ENCODE assay signal across 9 mouse cellular contexts in the genomic region with DNA sequence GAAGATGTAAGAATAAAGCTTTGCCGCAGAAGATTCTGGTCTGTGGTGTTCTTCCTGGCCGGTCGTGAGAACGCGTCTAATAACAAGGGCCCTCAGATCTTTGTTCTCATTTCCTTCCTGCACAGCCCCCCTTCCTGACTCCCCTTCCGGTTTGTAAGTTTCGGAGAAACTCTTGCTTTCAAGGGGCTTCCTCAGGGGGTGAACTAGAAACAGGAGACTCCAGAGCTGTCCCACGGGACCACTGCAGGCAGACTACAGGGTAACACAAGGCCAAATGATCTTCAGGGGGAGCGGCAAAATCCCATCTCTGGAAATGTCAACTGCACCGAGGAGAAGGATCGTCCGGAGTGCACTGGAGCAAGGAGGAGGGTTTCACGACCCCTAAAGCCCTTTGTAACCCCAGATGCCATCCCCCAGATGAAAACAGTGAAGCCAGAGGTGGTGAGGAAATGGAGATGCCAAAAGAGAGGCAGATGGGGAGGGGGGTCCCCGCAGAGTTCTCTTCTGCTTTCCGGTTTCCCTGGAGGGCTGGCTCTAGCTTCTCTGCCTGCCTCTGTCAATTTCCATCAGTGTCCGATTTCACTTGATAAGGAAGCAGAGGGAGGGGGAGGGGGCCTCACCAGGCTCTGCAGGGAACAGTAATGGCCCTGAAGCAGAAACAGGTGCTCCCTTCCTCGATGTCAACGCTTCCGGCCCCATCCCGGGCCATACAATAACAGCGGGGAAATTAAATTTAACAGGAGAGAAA. TPM values are rescaled to one million over a fixed set of nuclear protein-coding genes. Genes with fewer than 3 reads are reported as not detected.
DNase-seq lines count a peak whose midpoint lies in the region; ATAC-seq and TF ChIP-seq lines count a peak whose summit lies in the region.
"Had no signal": no experiment of that assay in that cellular context is flagged by ENCODE, and none has a peak within 500 bp of the region (broad histone marks: within the 10 kb centered on the region; RNA-seq: fewer than 3 reads in every experiment).

No protein-coding gene starts in this region.

- H3K4me3 ChIP-seq in heart, postnatal 0 days (ENCODE audit: low read depth, low read length) = peak overlapping the region; percentile 31

- 0 out of 2 replicates have a peak overlapping the region, but pooled peaks have one; percentile 15 for H3K9ac ChIP-seq in heart, postnatal 0 days (replicated peaks; ENCODE audit: low read depth, low read length)

- peak overlapping the region; percentile 88 for H3K27ac ChIP-seq in heart, postnatal 0 days (ENCODE audit: low read depth)

- peak overlapping the region; percentile 39 for H3K4me2 ChIP-seq in heart, postnatal 0 days (ENCODE audit: low read depth, low read length)

- H3K36me3 ChIP-seq in heart, postnatal 0 days (replicated peaks; ENCODE audit: control insufficient read depth, insufficient read depth, low read length) = no peaks in the 10 kb centered on the region

- no peaks in the 10 kb centered on the region for H3K9me3 ChIP-seq in heart, postnatal 0 days (replicated peaks; ENCODE audit: control insufficient read depth, low read length)

- WGBS in heart, postnatal 0 days = 61% methylated on average over 21 of the region's 21 CpGs

- DNase-seq in cerebellum, postnatal 25 days = peak; percentile 36 to 39
- no peak for DNase-seq in cerebellum, adult 9-10 months
- peak; percentile 34 for DNase-seq in embryo, embryonic 9.5 days (ENCODE audit: extremely low spot score)
- DNase-seq in heart, postnatal 0 days (ENCODE audit: low spot score) = no peak
- peak; percentile 56 to 66 for DNase-seq in kidney, postnatal 25 days
- peak; percentile 74 for DNase-seq in mesoderm, embryonic 11.5 days (ENCODE audit: low read depth, low spot score)
- DNase-seq in thymus, postnatal 10 days (ENCODE audit: low spot score in 2 of 2) = peak; percentile 32 to 43
- DNase-seq in urinary bladder, postnatal 10 days (ENCODE audit: low spot score) = no peak

- H3K4me1 ChIP-seq in heart, postnatal 0 days (ENCODE audit: control insufficient read depth, insufficient read depth) = no peaks in the 10 kb centered on the region

- ATAC-seq in heart, postnatal 0 days (ENCODE audit: insufficient read depth, low read depth) = peak; percentile 68

- no peak for TF ChIP-seq EP300 in heart, postnatal 0 days (IDR thresholded peaks at IDR 0.05; ENCODE audit: low read depth)

- no peaks in the 10 kb centered on the region for H3K27me3 ChIP-seq in heart, postnatal 0 days (ENCODE audit: control insufficient read depth, insufficient read depth, low read length)

- TF ChIP-seq CTCF in heart, postnatal 0 days (IDR thresholded peaks at IDR 0.05; ENCODE audit: low read depth) = no peak

RNA-seq across cellular contexts. Expression of a gene that starts 20.8 kb away (rescaled TPM):
- not detected in 2 replicates for total RNA-seq in heart, postnatal 0 days (2014; rRNA removed; ENCODE audit: low replicate concordance)
- not detected in 2 replicates for polyA plus RNA-seq in heart, postnatal 0 days (2015; fragmentation: Nextera tagmentation; extraction: Ambion mirVana)
- total RNA-seq: left cerebral cortex, postnatal 10 days had no signal

RNA-seq across cellular contexts. Expression of a gene that starts 35.0 kb away (rescaled TPM):
- total RNA-seq in heart, postnatal 0 days (2014; rRNA removed; ENCODE audit: low replicate concordance) = 13.4 and 16.6 TPM in 2 replicates
- polyA plus RNA-seq in heart, postnatal 0 days (2015; fragmentation: Nextera tagmentation; extraction: Ambion mirVana) = 6.1 and 6.8 TPM in 2 replicates

RNA-seq across cellular contexts. Expression of a gene that starts 46.5 kb away (rescaled TPM):
- 9.8 and 13.7 TPM in 2 replicates for total RNA-seq in heart, postnatal 0 days (2014; rRNA removed; ENCODE audit: low replicate concordance)
- polyA plus RNA-seq in heart, postnatal 0 days (2015; fragmentation: Nextera tagmentation; extraction: Ambion mirVana) = 5.1 and 5.8 TPM in 2 replicates

RNA-seq across cellular contexts. Expression of a gene that starts 46.6 kb away (rescaled TPM):
- total RNA-seq in heart, postnatal 0 days (2014; rRNA removed; ENCODE audit: low replicate concordance) = 3.6 and 5.8 TPM in 2 replicates
- 10.3 and 11.7 TPM in 2 replicates for polyA plus RNA-seq in heart, postnatal 0 days (2015; fragmentation: Nextera tagmentation; extraction: Ambion mirVana)

Comparison
In these comparisons a context has a peak if more than half of its experiments do, and no peak if none do; other contexts are left out.
1. DNase-seq: peak in cerebellum, postnatal 25 days (2 of 2), embryo, embryonic 9.5 days (single experiment), kidney, postnatal 25 days (2 of 2), mesoderm, embryonic 11.5 days (single experiment) and thymus, postnatal 10 days (2 of 2); none in cerebellum, adult 9-10 months (single experiment), heart, postnatal 0 days (single experiment) and urinary bladder, postnatal 10 days (single experiment).